Mouse (Mus musculus) heart, embryonic 15.5 days (tissue): ENCODE measurements around the gene Clec2e. TPM values are rescaled to one million over a fixed set of nuclear protein-coding genes. Genes with fewer than 3 reads are reported as not detected.

ENCODE experiments used
- polyA plus RNA-seq: library from polyadenylated mRNA; unstranded; fragments of >200 nt; fragmentation: Nextera tagmentation; extraction: Ambion mirVana; gene quantifications from 2 replicates; pipeline ENCODE4 v1.2.1, GENCODE M21; 2015

Gene Clec2e
- polyA plus RNA-seq, 1 experiment from 2014 or later = not detected

Other genes starting within 250 kb of the Clec2e start
- gene Clec2i, start 213.3 kb downstream of the Clec2e start, polyA plus RNA-seq = 0.10 and 0.66 TPM in 2 replicates
- gene BC035044, start 209.8 kb downstream of the Clec2e start, polyA plus RNA-seq = 0.18 and 3.5 TPM in 2 replicates
- gene Clec2g, start 166.5 kb downstream of the Clec2e start, polyA plus RNA-seq = not detected in 2 replicates
- gene Klrb1f, start 55.0 kb downstream of the Clec2e start, polyA plus RNA-seq = 0.14 and 0.15 TPM in 2 replicates
- gene Clec2d, start 79.7 kb upstream of the Clec2e start, polyA plus RNA-seq = 0.37 and 0.46 TPM in 2 replicates
- 0.10 and 0.70 TPM in 2 replicates for gene Cd69, start 174.5 kb upstream of the Clec2e start, polyA plus RNA-seq
- not detected in 2 replicates for gene 4922502D21Rik, start 230.9 kb upstream of the Clec2e start, polyA plus RNA-seq
- gene Clec12a, start 241.8 kb upstream of the Clec2e start, polyA plus RNA-seq = 0.60 and 1.6 TPM in 2 replicates